Mouse (Mus musculus) c-Kit-negative CD71-positive TER-119-positive erythroid progenitor cells, embryonic 14.5 days (primary cell): ENCODE results near the gene Ttc7b.

Experiments
- DNase-seq: peaks from one replicate; pipeline ENCODE4 v3.0.0-alpha.2; 2013; ENCODE audit warnings: low read depth, low spot score

Ttc7b gene

DNA sequence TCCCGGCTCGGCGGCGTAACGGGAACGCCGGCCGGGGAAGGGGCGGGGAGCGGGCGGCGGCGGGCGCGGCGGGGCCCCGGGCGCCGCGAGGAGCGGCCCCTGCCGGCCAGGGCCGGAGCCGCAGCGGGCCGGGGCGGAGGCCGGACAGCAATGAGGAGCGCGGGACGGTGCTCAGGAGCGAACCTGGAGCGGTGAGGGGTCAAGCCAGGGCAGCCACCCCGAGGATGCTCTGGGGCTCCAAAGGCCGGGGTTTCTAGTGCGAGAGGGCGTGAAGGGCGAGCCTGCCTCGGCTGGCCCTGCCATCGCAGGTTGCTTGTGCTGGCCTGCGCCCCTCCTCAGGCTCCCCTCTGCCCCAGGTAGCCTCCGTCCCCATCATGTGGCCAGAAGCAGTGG lies at the start of gene Ttc7b:
Ttc7b (minus strand) TSS at position 33 of the 393 bp plus-strand sequence.
- no peak for DNase-seq

DNA sequence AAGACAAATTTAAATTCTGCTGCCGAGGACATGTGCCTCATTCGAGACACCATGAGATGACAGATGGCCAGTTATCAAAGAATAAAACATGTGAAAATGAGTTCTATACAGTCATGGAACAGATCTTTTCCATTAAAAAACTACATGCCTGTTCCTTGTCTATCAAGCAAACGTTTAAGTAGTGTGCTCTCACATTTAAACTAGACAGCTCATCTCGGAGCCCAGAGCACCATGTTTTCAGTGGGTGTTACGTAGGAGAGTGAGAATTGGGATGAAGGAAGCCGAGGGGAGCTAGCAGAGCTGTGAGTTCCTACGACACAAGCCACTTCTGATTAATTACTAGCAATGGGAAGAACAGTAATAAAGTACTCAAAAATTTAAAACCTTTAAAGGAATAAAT lies 48.2 kb upstream of the Ttc7b start:
- DNase-seq, result no peak

DNA sequence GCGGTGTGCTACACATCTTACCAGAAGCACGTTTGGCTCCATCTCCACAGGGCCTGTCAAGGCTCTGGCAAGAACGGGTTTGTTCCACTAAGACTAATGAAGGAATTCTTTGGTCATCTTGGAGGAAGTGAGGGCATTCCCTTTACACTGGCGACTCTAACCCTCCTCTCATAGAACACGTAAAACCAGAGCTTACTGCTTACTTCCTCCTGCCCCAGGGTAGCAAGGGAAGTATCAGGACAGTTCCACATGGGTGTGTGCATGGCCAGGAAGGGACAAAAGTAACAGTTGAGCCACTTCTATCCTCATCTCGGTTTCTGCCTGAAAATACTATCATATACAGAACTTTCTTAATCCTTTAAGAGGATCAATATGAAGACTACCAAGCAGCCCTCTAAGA lies 47.5 kb upstream of the Ttc7b start:
- no peak for DNase-seq

DNA sequence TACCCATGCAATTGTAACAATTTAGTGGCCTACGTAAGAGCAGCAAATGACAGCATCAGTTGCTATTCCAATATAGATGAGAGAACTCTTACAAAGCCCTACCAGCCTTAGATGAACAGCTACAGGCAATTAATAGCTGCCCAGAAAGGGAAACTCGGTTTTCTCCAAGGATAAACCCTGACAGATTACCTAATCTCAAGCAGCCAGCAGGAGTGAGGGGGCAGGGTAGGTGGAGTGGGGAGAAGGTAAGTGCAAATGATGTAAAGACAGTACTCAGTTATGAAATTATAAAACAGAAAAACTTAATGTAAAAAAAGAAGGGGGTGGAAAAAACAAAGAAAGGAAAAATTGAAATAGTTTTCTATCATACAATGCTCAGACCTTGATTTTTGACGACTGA lies 47.0 kb upstream of the Ttc7b start:
- no peak for DNase-seq

DNA sequence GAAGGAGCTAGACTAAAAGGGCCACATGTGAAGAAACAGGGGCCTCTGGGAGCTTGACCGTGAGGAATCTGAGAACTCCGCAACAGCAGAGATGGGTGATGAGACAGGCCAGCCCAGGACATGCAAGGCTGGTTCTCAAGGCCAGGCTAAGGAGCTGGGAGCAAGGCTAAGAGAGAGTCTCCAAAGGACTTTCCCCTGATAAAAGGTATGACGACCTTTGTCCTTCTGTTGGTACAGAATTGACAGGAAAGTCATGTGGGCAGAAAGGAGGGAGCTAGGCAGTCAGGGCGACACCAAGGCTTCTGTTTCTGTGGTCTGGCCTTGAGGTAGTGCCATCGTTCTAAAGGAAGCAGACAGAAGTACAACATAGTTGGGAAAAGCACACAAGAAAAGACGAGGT lies 33.0 kb upstream of the Ttc7b start:
- DNase-seq, result no peak

DNA sequence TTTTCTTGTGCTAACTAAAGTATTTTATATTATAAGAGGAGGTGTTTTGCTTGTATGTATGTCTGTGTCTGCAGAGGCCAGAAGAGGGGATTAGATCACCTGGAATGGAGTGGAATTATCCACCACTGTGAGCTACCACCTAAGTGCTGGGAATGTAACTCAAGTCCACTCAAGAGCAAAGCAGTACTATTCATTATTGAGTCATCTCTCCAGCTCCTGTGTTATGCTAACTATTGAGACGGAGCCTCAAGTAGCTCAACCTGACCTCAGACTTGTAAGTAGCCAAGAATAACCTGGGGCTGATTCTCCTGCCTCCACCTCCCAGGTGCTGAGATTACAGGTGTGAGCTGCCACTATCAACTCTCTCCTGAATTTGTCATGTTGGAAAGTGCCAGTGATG lies 31.3 kb upstream of the Ttc7b start:
- DNase-seq, result no peak

DNA sequence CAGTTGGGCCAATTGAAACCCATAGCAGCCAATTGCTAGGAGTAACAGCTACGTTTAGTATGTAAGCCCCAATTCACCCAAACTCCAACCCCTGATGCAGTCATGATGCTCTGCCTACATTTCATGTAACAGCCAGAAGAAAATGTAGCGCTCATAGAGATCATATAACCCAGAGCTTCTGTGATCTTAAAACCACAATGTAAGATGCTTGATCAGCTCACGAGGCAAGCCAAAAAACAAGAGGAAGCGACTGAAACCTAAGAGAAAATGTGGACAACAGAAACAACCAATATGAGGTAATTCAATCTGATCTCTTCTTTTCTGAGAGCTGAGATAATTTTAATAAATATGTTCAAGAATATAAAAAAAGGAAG lies 23.6 kb upstream of the Ttc7b start:
- no peak for DNase-seq

DNA sequence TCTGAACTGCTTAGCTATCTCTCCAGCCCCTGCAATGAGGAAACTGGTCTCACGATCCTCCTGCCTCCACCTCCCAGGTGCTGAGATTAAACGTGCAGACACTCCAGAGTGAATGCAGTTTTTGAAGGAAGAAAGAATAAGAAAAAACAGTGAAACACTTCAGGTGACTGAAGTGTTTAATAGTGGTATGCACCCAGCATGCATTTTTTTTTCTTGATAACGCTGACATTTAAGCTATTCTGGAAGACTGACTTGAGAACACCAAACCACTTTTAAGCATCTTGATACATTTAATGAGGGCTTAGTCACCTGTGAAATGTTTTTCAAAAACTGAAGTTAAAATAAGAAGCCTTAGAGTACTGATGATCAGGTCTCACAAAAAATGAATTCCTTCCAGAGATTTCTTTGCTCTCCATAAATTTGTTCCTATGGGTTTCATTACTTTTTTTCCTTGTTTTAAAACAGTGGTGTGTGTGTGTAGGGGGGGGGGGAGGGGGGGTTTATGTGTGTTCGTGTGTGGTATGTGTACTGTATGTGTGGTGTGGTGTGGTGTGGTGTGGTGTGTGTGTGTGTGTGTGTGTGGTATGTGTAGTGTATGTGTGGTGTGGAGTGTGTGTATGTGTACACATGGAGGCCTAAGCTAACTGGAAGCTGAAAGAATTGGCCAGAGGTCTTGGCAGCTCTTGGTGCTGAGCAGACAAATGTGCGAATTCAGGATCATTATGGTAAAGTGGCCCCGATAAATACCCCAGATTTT lies 23.0 kb upstream of the Ttc7b start:
- no peak for DNase-seq

DNA sequence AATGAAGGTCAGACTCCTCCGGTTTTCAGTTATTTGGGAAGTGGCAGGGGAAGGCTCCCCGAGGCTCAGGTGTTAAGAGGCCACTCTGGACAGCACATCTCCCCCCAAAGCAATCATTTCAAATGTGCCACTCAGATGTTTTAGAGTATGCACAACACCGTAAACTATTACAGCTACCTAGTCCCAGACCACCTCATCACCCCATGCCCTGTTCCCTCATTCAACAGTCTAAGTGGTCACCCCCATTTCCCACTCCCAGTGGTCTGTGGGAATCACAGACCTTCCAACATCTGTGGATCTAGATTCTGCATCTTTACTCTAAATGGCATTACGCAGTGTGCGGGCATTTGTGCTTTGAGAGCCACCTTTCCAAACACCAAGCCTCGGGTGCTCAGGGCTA lies 21.9 kb upstream of the Ttc7b start:
- DNase-seq, result no peak

DNA sequence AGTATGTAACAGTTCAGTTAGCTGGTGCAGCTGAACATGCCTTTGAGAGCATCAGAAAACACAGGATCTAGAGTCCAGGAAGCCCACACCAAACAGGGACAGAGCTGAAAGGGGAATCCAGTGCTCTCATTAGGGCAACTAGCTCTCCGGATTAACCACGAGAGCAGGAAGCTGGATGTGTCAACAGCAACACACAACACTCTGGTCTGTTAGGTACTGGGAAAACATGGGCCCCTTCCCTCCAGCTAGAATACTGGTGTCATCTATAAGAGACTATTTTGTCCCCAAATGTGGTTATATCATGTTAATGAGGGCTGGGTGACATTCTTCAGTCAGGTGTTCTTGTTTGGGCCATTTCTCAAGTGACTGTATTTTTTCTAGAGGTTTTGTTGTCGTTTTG lies 21.4 kb upstream of the Ttc7b start:
- DNase-seq, result no peak

DNA sequence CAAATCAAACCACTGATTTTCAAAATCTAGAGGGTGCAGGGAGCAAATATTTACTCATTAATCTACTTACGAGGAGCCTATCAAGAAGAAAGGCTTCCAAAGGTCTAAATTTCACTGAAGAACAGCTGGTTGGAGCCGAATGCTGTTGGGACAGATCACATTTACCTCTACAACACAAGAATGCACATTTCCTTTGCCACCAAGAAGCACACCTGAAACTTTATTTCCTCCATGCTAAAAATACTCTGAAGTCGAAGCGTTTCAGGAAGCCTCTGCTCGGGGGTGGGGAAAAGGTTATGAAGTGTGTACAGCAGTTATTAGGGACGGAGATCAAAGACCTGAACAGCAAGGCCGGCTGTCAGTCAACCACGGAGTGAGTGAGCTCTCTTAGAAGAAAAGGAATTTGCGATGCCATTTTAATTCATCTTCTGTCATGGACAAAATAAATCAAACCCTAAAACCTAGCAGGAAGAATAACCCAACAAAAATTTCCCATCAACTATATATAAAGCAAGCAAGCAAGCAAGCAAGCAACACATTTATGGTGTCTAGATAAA lies 18.6 kb upstream of the Ttc7b start:
- DNase-seq, result no peak

DNA sequence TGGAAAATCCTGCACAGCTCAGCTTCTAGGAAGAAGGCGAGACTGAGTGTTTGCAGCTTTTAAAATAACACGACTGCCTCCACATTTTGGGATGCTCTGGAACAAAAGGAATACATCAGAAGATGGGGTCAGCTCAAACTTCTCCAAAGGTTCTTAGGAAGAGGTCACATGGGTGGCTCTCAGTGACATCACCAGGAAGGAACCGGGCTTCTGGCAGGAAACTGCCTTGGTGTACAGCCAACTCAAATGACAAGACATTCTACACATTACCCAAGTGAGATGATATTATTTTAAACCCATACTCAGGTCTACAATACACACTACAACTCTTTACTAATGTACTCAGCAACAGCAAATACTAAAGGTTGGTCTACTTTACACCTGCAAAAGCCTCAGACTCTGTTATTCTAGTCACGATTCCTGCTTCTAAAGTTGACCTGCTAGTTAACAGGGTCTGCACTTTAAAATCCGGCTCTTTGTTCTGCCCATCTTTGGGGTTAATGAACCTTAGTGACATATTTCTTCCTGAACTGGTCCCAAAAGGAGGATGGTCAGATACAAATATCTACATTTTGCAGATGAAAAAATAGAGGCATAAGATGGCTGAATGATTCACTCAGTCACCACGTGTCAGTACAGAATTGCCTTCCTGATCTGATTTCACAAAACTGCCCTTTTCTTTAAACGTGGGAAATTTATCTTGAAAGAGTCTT lies 18.0 kb upstream of the Ttc7b start:
- no peak for DNase-seq

DNA sequence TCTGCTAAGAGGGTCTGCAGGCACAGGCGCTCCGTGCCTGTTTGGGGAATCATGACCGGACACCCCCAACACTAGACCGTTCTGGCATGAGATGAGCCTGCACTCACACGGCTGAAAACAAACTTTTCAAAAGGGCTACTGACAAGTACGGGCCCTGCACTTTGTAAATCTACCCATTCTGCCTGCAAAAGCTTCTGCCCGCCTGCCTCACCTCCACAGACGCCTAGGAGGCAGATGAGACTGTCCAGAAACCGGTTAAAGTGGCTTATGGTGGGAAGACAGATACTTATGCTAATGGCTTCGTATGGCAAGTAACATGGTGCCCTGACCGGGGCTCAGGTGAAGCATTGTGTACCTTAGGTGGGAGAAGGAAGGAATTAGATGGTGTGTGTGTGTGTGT lies 16.5 kb upstream of the Ttc7b start:
- DNase-seq, result no peak

DNA sequence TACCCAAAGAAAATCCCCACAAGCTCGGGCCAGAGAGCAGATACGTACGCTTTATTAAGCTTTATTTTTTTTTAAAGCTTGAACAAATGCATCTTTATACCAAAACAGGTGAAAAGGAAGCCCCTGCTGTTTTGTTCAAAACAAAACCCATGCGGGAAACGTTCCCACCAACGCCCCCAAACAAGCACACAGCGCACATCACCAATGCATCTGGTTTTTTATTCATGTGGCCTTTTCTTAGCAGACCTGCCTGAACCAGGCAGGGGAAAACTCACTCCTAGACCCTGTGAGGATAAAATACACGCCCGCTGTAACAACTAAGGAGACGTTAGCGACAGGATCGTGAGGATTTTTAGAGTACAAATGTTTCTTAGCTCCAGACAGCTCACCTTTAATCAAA lies 14.4 kb upstream of the Ttc7b start:
- DNase-seq, result no peak

DNA sequence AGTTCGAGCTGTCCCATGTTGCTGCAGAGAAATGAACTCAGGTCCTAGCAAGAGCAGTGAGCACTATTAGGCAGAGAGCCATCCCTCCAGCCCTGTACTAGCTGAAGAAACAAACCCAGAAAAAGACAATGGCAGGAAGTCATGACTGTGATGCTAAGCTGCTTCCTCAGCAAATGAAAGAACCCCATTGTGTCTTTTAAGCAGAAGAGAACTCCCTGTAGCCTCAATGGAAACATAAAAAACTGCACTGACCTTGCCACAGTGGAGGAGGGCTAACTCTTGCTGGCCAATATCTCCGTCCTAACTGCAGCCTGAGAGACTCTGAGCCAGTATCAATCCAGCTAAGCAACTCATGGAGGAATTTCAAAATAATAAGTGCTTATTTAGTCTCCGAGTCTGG lies 13.4 kb upstream of the Ttc7b start:
- no peak for DNase-seq

DNA sequence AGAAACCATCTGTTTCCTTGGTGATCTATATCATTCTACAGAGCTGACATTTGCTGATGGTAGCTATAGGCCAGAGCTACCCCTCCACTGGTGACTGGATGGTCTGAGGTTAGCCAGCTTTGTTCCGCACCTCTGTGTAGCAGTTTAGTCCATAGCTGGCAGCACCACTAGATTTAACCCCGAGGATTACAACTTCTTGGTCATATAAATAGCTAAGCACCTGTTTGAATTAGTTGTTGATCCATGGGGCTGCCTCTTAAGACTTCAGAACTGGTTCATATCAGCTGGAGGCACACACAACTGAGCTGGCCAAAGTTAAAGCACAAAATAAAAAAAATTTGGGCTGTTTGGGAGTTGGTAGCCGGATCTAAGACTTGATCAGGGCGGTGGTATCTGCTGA lies 12.6 kb upstream of the Ttc7b start:
- no peak for DNase-seq

DNA sequence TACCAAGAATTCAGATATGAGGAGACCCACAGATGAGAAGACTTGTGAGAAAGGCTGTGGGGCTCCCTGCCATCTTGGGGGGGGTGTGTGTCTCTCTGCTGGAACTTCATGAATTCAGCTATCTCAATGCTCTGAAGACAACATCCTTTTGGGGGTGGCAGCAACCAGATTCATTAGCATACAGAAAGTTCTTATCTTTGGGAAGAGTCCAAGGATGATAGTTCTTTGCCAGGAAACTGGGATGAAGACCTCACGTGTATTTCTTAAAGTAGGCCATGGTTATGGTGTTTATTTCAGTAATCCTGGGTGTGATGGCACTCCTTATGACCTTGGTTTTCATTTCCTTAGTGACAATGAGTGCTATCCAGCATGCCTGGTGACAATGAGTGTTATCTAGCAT lies 11.1 kb upstream of the Ttc7b start:
- no peak for DNase-seq

DNA sequence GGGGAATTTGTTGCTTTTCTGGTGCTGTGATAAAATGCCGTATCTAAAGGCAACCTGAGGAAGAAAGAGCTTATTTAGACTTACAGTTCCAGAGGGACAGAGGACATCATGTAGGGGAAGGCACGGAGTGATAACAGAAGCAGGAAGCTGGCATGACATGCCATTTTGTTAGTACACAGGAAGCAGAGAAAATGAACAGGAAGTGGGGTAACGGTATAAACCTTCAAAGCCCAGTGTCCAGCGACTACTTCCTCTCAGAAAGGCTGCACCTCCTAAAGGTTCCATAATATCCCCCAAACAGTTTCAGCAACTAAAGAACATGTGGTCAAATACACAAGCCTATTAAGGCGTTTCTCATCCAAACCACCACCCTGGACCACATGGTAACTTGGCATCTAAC lies 10.2 kb upstream of the Ttc7b start:
- DNase-seq, result no peak

DNA sequence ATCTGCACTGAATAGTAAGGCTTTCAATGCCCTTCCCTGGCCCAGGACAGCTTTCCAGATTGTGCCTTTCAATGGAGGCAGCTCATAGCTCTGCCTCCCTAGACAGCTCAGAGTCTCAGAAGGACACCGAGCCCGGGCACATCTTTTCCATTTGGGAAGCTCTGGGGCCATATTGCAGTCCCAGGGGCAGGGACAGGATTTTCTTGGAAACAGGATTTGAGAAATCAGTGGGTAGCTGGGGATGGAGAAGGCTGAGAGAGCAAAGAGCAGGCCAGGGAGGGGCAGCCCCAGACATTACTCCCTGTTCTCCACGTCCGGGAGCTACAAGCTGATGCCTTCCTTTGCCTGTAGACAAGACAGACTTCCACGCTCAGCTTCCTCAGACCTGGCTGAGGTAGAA lies 9.0 kb upstream of the Ttc7b start:
- DNase-seq, result no peak

DNA sequence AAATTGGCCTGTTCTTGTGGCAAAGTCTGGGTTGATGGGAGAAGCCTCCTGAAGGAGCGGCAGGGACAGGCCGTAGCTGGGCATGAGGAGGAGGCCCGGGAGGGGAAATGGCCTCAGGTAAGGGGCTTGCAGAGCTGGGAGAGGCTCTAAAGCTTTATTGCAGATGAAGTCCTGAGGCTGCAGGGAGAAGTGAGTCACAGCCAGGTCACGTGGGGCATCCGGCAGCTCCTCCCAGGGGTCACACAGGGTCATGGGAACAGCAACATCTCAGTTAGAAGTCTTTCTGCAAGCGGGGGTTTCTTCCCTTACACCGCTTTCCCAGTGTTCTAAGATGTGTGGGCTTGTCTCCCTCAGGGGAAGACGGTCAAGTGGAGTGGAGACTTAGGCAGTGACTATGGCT lies 8.5 kb upstream of the Ttc7b start:
- DNase-seq, result no peak

DNA sequence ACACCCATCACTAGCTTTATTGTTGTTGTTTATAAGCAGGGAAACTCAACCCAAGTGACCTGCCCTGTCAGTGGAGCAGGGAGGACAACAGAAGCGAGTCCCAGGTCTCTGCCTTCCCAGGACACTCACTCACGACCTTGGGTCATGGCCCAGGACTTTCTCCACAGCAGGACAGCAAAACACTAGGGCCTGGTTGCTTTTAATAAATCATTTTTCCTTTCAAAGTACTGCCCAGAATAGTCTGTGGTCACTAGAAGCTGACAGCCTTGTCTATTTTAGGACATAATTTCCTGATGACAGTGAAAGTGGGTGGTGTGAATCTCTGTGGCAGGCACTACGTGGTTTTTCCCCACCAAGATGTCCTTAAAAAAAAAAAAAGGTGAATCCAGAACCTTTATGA lies 7.6 kb upstream of the Ttc7b start:
- DNase-seq, result no peak

DNA sequence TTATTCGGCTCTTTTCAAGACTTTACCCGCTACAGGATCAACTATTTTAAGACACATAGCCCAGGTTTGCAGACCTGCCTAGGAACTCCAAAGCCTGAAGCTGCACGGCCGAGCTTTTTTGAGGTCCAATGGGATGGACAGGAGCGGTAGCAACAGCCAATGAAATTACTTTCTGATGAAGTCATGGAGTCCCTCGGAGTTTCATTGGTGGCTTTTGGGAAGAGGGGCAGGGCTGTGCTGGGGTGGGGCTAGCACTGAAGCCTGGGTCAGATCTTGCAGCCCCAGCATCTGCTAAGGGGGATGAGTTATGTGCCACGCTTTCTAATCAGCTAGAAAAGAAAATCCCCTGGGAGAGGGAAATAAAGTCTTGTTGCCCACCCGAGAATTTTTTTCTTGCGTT lies 7.1 kb upstream of the Ttc7b start:
- DNase-seq, result no peak

DNA sequence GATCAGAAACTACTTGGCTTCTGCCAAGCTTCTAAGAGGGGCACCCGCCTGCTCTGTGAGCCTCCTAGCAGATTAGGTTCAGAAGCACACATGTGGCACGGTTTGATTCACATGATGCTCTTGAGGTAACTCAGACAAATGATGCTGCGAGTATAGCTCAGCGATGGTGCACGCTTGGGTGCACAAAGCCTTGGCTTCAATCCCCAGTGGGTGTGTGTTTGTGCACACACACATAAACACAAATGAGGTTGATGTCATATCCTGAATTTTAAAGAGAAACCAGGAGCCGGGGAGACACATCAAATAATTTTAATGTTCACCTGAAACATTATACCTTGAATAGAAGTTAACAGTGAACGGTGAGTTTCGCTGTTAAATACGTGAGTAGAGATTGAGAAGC lies 6.6 kb upstream of the Ttc7b start:
- no peak for DNase-seq
